Mouse (Mus musculus) adrenal gland, adult 18-20 months (tissue): ENCODE results near the gene Selenok. TPM values are rescaled to one million over a fixed set of nuclear protein-coding genes. Genes with fewer than 3 reads are reported as not detected.
A peak's percentile ranks its signal among the peaks of the same experiment; 100 is the strongest.

Experiments used
- DNase-seq, 2 experiments: peaks; one replicate each; pipeline ENCODE4 v3.0.0; 2021 to 2022; ENCODE audit warnings: low spot score in 2 of 2
- long read RNA-seq, 2 experiments: library from polyadenylated mRNA; stranded (forward); transcript quantifications; one replicate each; pipeline ENCODE4 v2.0.0; 2021
- total RNA-seq, 2 experiments: library from RNA; stranded (reverse); gene quantifications; 1 replicate in 1 of 2; 2 replicates in 1 of 2; pipeline ENCODE4 v1.2.3; 2021

The Selenok gene
- 100 to 1,000 TPM; 124 to 129 TPM for total RNA-seq
- long read RNA-seq, experiment 1, transcript Selenok-201 (5 exons, 1,678 nt): major isoform, 71 of 73 reads
- long read RNA-seq, experiment 1, partial matches to known transcripts: 0 of 73 reads
- long read RNA-seq, experiment 1, other reads (novel, unspliced or antisense): 2 of 73 reads
- long read RNA-seq, experiment 2, transcript Selenok-201 (5 exons, 1,678 nt): major isoform, 240 of 241 reads
- long read RNA-seq, experiment 2, partial matches to known transcripts: 0 of 241 reads
- long read RNA-seq, experiment 2, other reads (novel, unspliced or antisense): 1 of 241 reads

GRCm38 (mm10) chr14:29968075-29968821 lies at the start of gene Selenok:
Selenok (plus strand) TSS chr14:29968308.
- DNase-seq: peak; percentile 84 to 86

GRCm38 (mm10) chr14:29928966-29929365 lies 39.1 kb upstream of the Selenok start:
- DNase-seq: peak in 1 of 2 experiments; percentile 42

DNA sequence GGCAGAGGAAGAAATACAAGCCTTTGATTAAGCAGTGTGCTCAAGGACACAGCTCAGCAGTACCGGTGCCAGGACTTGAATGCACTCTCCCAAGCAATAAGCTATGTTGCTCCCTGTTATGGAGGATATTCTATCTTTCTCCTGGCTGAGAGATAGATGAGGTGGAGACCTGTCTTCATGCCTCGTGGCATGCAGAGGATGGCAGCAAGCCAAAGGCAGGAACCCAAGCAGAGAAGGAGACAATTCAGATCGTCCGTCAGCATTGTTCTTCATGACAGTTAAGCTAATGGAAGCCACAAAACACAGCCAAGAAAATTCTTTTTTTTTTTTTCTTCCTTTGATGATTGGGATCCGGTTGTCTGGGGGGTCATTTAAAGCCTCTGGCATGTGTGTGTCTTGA lies 32.6 kb upstream of the Selenok start:
- DNase-seq: no peak

- DNase-seq: no peak
Observed at GRCm38 (mm10) chr14:29937466-29937865, 30.6 kb upstream of the Selenok start.

DNA sequence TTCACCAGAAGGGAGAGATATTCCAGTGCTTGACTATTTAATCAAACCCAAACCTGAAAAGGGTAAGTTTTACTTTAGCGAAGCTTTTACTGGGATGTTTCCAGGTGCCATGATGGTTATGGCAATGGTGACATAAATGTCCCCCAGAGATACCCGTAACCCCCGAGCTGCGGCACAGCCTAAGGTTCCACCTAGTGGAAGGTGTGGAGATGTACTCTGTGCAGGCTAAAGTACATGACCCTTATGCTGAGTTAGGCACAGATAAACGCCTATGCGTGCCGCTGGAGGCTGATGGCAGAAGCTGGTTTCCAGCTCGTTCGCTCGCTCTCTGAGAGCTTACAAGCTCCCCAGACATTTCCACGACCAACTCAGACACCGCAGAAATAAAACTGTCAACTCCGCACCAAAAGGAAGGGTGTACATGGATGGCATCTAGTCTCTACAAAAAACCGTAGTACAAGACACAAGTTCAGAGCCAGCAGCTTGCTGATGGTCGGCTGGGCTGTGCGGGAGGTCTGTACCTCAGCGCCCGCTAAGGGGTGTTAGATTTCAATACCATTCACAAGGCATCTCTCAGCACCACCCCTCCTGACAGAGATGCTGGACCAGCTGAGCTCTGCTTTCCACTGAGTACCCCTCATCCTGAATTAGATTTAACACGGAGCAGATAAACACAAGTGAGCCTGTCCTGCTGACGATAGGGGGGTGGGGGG lies 28.4 kb upstream of the Selenok start:
- DNase-seq: no peak

- DNase-seq: no peak
Observed at GRCm38 (mm10) chr14:29940313-29940812, 27.7 kb upstream of the Selenok start.

DNA sequence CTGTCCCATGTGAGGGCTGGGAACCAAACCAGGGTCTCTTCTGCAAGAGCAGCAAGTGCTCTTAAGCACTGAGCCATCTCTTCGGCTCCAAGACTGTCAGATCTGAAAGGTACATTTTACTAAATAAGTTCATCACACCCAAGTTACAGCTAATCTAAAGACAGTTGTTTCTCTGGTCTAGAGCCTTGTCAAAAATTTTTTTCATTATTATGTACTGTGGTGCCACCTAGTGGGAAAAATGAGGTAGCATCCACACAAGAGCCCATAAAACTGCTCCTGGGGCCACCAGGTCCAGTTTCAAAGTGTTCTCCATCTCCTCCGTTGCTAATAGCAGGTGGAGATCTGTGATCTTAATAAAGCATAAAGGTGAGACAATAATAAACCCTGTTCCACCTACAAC lies 27.2 kb upstream of the Selenok start:
- peak; percentile 32 to 49 for DNase-seq

DNA sequence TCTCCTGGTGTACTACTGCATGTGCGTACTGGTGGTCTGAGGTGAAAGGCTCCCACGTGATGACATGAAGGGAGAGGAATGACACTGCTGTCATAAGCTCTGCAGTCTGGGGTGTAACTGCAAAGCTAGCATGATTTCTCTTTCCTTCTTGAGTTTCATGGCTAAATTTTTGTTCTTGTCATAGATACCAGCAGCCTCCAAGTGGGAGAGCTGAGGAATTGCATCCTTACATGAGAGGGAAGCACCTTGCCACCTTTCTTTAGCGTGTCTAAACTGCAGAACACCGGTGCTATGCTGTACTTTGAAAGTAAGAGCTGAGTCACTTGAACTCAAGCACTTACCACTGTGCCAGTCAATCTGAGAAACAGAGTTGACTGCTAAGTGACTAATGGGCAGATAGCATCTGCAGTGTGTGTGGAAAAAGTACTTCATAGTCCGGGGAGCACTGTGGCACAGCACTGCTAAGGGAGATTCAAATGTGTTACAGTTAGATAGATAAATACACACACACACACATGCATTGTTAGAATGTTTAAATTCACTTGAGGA lies 21.3 kb upstream of the Selenok start:
- DNase-seq: no peak

GRCm38 (mm10) chr14:29950805-29951204 lies 17.3 kb upstream of the Selenok start:
- DNase-seq: no peak

DNA sequence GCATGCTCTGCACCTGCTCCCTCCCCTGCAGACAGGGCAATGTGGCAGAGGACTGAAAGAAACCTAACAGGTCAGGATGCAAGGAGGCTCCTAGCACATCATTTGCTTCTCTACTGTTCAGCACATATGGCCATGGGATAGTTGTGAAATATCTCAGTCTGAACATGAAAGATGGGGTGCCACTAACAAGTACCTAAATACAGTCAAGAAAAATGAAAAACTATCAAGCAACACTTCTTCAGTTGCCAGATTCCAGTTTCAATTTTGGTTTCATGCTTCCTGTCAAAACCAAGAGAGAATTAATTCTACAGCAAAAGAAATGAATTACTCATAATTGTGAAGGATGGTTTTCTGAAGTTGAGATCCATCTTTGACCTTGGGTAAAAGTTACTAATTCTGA lies 10.7 kb upstream of the Selenok start:
- no peak for DNase-seq

DNA sequence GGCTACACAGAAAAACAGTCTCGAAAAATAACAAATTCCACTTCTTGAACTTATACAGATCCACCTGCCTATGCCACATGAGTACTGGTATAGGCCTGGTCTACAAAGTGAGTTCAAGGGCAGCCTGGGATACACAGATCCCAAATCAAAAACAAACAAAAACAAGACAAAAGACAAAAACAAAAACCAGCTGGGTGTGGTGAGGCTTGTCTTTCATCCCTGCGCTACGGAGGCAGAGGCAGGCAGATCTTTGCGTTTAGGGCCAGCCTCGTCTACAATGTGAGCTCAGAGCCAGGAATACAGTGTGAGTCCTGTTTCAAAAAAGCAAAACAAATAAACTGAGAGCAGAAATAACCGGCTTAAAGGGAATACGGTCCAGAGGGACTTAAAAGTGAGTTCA lies 497 bp upstream of the Selenok start:
- DNase-seq: no peak

DNA sequence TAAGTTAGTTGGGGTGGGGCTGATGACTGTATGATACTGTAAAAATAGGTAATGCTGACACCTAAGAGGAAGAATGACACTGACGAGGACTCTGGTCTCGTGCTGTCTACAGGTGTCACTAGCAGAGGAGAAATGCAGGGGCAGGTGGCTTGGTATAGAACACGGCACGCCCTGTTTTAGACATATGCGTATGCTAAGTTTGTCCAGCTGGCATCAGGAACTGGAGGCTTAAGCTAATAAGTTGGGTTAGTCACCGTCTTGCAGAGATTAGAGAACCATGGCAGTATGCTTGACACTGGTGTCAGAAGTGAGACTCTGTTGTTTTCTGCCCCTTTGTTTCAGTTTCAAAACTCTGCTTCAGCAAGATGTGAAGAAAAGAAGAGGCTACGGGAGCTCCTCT lies 3.3 kb downstream of the Selenok start:
- DNase-seq: no peak

DNA sequence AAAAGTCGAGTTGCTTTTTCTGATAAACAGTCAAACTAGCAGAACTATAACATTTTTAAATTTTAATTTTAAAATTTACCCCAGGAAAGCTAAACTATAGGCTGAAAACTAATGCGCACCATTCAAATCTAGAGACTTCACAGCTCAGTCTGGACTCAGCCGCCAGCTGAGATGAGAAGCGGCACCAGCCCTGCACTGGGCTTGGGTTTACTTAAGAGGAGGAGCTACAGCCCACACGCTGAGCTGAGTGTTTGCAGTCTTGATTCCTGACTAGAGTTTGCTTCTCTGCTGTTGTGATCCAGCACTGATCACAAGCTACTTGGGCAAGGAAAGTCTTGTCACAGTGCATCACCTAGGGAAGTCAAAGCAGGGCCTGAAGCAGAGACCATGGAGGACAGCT lies 3.9 kb downstream of the Selenok start:
- DNase-seq: no peak

GRCm38 (mm10) chr14:29976927-29977326 lies 8.8 kb downstream of the Selenok start:
- no peak for DNase-seq

DNA sequence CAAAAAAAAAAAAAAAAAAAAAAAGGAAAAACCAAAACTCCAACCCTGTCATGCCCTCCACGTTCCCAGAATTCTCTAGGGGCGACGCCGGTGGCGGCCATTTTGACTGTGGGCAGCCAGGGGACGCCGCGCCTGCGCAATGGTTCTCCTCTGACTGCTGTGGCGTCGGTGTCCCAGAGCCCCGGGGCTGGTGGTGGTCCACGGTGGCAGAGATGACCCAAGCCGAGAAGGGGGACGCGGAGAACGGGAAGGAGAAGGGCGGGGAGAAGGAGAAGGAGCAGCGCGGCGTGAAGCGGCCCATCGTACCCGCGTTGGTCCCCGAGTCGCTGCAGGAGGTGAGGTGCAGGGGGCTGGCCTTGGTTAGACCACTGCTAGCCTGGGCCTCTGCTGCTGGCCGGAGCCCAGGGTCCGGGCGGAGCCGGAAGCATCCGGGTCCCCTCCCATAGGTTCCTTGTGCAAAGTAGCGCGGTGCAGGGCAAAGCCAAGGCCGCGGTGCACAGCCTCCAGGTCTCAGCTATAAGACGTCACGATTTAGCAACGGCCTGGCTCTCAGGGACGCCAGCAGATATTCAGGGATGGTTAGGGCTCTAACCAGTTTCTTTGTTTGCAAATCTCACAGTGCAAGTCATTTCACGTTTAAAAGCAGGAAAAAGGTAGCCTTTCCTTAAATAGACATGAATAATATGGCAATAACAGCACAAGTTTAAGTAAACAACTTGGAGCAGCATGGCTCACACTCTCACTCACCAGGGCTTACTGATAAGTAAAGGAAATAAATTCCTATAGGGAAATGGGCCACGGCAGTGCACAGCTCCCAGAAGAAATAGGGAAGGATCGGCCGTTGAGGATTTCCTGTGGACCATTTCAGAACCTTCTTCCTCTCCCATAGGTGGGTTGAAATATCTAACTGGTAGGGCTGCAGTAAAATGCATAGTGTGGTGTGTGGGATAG lies 10.4 kb downstream of the Selenok start, which contains the start of gene Actr8:
Actr8 (plus strand) TSS at position 84 of the 951 bp plus-strand sequence.
- DNase-seq: peak; percentile 95 to 97

DNA sequence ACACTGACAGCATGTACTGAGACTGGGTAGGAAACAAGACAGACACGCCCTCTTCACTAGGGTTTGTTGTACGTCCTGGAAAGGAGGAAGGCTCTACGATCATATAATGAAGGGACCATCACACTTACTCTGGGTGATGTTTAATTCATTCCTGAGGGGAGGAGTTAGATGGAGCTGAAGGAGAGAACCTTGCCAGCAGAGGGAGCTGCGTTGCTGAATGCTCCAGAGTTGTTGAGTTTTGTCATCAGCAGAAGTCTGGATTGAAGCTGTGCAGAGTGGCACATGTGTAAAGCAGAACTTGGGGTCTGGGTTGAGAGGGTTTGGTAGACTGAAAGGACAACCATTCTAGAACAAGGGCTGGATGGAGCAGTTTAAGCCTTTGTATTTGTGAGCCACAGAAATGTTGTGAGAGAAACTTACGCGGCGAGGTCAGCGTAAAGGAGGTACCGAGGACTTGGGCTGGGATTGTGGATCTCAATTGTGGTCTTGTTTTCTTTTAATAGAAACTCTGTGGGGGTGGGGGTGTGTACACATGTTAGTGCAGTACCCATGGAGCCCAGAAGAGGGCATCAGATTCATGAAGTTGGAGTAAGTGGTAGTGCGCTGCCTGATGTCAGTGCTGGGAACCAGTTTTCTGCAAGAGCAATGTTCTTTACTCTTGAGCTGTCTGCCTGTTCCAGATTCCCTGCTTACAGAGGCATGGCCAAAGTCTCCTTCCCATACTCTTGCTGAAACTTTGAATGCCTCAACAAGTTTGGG lies 12.5 kb downstream of the Selenok start:
- DNase-seq: no peak

DNA sequence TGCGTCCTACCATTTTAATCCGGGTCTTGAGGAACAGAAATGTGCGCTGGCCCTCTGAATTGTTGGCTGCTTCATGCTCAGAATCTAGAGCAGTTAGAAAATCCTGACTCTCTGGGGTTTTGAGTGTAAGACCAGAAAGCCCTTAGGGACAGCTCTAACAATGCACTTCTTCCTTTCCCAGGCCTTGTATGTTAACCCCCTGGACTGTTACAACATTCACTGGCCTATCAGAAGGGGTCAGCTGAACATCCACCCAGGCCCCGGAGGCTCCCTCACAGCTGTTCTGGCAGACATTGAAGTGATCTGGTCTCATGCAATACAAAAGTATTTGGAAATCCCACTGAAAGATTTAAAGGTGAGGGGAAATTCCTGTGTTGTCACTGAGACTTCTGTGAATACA lies 18.0 kb downstream of the Selenok start:
- no peak for DNase-seq

DNA sequence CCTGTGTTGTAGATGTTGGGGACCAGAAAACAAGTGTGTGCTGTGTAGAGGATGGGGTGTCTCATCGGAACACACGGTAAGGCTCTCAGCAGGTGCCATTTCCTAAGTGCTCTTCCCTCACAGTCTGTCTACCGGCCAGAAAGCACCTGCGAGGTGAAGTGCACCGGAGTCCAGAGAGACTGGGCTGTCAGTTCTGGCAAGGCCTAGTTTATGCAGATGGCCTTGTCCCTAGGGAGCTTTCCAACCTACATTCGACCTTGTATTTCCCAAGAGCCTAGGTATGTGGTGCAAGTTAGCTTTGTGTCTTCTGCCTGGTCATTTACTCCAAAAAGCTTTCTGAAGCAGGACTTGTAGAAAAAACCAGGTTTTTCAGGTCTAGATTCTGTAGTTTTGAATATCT lies 19.2 kb downstream of the Selenok start:
- DNase-seq: no peak

DNA sequence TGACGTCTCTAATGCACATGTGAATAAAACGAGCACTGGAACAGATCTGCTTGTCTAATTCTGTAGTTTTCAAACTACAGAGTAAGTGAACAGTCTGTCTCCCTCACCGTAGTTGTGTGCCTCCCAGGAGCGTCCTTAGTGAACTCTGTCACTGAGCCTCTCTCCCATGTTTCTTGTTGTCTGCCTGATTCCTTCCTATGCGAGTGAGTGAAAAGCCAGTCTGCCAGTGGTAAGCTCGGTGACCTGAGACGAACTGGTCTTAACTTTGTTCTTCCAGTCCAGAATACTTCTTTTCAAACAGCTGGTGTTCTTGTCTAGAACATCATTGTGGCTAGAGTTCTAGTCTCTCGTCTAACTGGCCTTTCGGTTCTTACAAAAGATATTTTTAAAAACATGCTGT lies 19.6 kb downstream of the Selenok start:
- DNase-seq: no peak

GRCm38 (mm10) chr14:29988337-29988736 lies 20.2 kb downstream of the Selenok start:
- DNase-seq: no peak
